Mouse (Mus musculus) olfactory bulb, adult 2 months (tissue): ENCODE measurements around the gene Rasd2.

ENCODE experiments used
- CTCF ChIP-seq: fragments of 200-500 bp; IDR thresholded peaks from 2 replicates; pipeline ENCODE4 v1.5.1; 2012; ENCODE audit warnings: low read depth, mild to moderate bottlenecking, low read length, moderate library complexity; ENCODE audit not compliant: insufficient read depth
- POLR2A ChIP-seq: fragments of 200-500 bp; IDR thresholded peaks from 2 replicates; pipeline ENCODE4 v1.6.1; 2012; ENCODE audit warnings: mild to moderate bottlenecking, low read depth, low read length, moderate library complexity; ENCODE audit not compliant: insufficient read depth

DNA sequence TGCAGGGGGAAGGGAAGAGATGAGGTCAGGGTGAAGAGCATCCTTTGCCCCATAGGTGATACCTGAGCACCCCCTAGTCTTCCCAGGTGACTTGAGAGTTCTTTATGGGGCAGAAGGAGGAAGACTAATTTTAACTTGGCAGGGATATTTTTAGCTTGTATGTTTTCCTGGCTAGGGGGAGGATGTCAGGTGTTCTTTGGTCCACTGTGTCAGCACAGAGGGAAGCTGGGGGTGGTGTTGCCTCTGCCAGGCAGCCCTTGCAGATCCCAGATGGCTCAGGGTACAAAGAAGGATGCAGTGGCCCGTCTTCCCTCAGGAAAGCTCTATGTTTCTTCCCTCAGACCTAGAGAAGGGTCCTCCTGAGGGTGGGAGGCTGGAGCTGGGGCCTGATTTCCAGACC is 13.8 kb upstream of the Rasd2 start:
- TF ChIP-seq POLR2A = no peak
- no peak for TF ChIP-seq CTCF
